Mouse (Mus musculus): ENCODE data around the gene Trim59.
A peak's percentile ranks its signal among the peaks of the same experiment; 100 is the strongest.
"Not testable (repeated sequence)": the region's sequence is repeated elsewhere in the genome, so short reads cannot be mapped to it uniquely, and the experiment has no call there.

Trim59 gene

DNA sequence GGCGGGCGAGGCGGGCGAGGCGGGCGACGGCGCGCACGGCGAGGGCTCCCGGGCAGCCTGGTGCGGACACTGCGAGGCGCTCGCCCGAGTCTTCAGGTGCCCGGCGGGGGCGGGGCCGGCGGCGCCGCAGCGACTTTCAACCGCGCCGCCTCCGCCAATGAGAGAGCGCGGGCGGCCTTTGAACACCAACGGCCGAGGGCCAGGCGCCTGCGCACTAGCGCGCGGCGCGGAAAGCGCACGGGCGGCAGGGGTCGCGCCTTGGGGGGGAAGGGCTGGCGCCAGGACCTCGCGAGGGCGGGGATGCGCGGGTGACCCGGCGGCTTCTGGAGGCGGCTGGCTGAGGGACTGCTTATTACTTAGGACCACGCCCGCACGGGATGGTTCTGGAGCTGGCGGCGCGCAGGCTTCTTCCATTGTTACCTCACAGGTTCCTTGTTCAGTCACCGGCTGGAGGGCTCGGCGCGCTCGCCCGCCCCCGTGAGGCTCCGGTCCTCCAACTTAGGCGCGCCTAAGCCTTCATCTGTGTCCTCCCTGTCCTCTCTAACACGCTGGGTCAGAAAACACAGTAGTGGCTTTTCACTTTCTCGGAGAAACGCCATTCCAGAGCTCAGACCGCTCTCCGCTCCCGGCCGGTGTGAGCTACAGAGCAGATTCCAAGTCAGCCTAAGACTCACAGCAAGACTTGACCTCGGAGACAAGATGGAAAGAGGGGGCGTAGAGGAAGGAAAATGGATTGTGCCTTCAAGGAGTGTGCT, at the start of gene Trim59:
Gene Trim59, minus strand, starts transcription at position 111 of the 755 bp plus-strand sequence.
- peak; percentile 97 for DNase-seq

DNA sequence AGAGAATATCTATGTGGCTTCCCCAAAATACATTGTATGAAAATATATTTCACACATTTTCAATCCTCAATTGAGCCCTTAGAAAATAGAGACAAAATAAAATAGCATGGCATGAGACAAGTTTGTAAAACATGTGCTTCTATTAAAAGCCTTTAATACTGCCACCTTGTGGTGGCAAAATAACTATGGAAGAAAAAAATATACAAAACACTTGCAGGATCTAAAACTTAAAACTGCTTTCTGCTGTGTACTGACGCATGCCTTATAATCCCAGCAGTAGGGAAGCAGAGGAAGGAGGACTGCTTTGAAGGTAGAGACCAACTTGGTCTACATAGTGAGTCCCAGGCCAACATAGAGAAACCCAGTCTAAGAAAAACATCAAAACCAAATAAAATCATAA, 19.4 kb upstream of the Trim59 start:
- DNase-seq = peak; percentile 60

GRCm38 (mm10) chr3:69062764-69063163, 18.2 kb upstream of the Trim59 start:
- no peak for DNase-seq

DNA sequence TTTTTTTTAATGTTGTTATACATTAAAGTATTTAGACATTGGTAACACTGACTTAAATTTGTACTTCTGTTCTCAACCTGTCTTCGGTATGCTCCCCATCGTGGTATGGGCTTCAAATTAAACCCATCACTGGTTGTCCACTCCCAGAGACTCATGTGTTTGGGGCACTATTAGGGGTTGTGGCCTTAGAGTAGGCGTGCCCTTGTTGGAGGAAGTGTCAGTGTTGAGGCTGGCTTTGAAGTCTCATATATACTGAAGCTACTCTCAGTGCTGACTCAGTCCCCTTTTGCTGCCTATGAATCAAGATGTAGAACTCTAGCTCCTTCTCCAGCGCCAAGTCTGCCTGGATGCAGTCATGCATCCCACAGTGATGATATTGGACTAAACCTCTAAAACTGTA, 16.1 kb upstream of the Trim59 start:
- DNase-seq = no peak

DNA sequence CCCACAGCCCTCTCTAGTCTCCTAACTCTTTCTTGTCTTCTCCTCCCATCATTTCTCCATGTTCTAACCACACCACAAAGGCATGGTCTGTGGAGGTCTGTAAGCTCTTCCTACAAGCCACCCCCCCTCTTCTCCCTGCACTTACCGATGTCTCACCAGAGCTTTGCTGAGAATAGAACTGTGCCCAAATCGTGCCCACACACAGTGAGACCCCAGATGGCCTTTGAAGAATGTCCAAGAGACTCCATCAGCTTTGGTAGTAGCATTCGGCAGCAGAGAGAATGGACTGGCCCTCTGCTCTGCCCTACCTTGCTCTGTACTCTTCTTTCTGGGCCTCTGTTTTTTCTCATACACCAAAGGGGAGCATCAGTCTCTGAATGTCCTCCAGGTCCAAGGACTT, 11.3 kb upstream of the Trim59 start:
- no peak for DNase-seq

- no peak for DNase-seq
Observed at GRCm38 (mm10) chr3:69054760-69055432, 10.3 kb upstream of the Trim59 start.

GRCm38 (mm10) chr3:69051894-69052293, 7.3 kb upstream of the Trim59 start:
- DNase-seq = no peak

DNA sequence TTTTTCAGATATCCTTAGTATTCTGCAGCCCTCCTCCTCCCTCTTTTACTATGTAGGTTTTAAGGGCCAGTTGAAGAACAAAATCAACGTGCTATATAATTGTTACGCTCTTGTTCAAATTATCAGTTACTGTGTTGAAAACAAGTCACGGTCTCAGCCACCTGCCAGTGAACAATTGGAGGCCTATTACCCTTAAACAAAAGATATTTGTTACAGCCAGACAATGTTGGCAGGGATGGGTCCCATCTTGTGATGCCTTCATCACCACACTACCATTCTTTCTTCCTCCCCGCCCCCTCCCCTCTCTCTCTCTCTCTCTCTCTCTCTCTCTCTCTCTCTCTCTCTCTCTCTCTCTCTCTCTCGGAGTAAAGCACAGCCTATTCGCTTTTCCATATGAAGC, 4.5 kb upstream of the Trim59 start:
- peak; percentile 53 for DNase-seq

DNA sequence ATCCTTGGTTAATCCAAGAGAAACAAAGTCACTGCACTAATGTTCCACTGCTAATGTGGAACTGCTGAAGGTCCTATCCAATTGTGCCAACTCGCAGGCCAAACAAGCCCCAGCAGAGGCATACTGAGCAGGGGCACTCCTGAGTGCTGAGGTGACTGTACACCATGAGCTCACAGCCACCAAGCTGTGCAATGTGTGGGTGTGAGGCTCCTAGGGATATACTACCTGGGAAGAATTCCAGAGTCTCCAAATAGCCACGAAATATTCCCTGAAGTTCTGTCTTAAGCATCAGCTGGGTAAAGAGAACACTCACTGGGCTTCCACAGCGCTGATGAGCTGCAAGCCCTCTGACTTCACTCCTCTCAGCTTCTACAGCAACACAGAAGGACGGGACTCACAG, 3.1 kb upstream of the Trim59 start:
- DNase-seq = no peak

GRCm38 (mm10) chr3:69046509-69046908, 2.0 kb upstream of the Trim59 start:
- no peak for DNase-seq

- DNase-seq = peak; percentile 23
Observed at GRCm38 (mm10) chr3:69045750-69046149, 1.2 kb upstream of the Trim59 start.

DNA sequence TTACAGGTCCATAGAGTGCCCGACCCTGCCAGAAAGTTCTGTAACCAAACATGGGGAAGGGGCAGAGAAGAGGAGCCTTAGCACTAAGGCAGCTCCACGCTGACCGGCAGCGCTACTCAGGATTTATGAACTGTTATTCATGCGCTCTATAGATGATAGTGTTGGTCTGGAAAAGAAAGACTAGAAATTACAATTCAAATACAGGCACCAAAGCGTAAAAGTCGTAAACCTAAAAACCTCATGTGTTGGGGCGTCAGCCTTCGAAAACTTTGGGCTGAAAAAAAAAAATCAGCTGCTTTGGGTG, 797 bp upstream of the Trim59 start:
- no peak for DNase-seq

DNA sequence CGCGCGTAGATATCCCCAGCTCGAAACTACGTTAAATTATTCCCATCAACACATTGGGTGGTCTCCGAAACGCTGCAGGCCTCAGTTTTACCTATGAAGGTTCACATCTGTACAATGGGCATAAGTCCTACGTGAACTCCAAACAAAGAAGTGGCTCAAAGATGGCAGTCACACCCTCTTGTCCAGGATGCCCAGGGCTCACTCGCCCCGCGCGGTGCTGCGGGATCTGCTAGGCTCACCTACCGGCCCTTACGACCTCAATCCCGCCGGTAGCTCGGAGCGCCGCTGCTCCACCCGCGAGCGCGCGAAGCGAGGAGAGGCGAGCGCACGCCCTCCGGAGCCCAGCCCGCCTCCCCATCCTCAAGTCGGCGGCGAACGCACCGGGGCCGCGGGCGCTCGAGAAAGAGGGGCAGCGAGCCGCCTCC, 376 bp downstream of the Trim59 start:
- DNase-seq = no peak

- DNase-seq = no peak
Observed at GRCm38 (mm10) chr3:69041298-69041697, 3.3 kb downstream of the Trim59 start.

GRCm38 (mm10) chr3:69040105-69040504, 4.5 kb downstream of the Trim59 start:
- DNase-seq = no peak

GRCm38 (mm10) chr3:69026133-69026783, 18.3 kb downstream of the Trim59 start:
- no peak for DNase-seq

DNA sequence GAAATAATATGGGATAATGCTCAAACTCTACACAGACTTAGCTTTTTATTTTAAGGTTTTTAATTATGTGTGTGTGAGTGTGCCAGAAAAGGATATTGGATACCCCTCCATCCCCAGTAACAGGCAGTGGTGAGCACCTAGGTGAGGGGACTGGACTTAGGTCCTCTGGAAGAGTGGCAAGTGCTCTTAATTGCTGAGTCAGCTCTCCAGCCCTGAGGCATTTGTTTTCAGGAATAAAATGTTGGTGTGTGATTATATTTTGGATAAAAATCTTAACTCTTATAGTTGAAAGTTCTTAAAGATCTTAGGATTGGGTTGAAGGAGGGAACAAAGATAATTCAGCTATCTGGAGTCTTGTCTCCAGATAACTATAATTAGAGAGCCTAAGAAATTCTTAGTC, 23.8 kb downstream of the Trim59 start:
- DNase-seq = no peak

DNA sequence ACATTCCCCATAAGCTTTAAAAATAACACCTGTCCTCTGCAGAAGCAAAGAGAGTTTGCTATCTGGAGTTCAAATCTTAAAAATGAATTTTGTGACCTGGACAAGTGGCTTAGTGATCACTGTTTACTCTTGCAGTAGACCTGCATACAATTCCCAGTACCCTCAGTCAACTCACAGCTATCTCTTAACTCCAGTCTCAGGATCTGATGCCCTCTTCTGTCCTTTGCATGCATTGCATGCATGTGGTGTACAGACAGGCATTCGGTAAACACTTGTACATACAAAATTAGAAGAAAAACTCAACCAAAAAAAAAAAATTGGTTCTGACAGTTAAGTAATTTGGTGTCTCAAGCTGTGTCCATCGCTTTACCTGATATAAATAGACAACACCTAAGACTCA, 24.3 kb downstream of the Trim59 start:
- DNase-seq = peak; percentile 28

DNA sequence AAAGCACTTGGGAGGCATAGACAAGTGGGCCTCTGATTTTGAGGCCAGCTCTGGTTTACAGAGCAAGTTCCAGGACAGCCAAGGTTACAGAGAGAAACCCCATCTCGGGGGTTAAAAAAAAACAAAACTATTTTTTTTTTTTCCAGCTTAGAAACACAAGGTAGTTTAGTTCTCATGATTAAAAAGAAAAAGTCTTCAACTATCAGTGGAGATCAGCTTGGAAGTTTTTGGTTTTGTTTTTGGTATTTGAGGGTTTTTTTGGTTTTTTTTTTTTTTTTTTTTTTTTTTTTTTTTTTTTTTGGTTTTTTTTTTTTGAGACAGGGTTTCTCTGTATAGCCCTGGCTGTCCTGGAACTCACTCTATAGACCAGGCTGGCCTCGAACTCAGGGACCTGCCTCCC, 25.9 kb downstream of the Trim59 start:
- DNase-seq = not testable (repeated sequence)

GRCm38 (mm10) chr3:69017181-69017580, 27.4 kb downstream of the Trim59 start:
- DNase-seq = no peak

- no peak for DNase-seq
Observed at GRCm38 (mm10) chr3:69008873-69009272, 35.7 kb downstream of the Trim59 start.

DNA sequence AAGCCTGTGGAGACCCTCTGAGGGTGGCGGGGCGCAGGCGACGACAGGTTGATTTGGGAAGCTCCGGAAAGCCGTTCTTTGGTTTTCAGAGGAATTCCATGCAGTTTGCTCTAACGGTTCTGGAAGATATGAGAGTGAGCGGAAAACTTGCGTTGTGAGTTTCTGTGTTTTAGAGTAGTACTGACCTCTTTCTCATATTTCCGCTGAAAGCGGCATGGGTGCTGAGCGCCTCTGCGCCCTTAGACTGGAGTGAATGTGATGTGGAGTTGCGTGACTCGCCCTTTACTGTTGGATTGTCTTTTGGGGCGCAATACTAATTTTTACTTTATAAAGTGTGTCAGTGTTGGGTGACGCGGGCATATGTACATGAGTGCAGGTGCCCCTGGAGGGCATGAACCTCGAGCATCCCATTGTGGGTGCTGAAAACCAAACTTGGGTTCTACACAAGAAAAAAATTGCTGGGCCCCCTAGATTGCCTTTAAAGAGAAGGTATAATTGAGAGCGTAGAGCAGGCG, 38.3 kb downstream of the Trim59 start:
- no peak for DNase-seq

- peak; percentile 78 for DNase-seq
Observed at GRCm38 (mm10) chr3:69005338-69006245, 39.0 kb downstream of the Trim59 start.
